Mouse (Mus musculus): Measurements from ENCODE around the gene Sdc3.

- TF ChIP-seq POLR2A (IDR thresholded peaks at IDR 0.05; ENCODE audit: control insufficient read depth, low read depth, low read length), result no peak
- TF ChIP-seq CTCF (IDR thresholded peaks at IDR 0.05; ENCODE audit: control insufficient read depth, insufficient read depth, insufficient replicate concordance, low read depth, low read length), result no peak
These were observed 70.2 kb downstream of the Sdc3 start for GRCm38 (mm10) chr4:130862538-130862937.

All from testis, adult 2 months (tissue).